Mouse (Mus musculus) MEL (cell line): ENCODE results near the gene Dr1.

Source experiments
- CTCF ChIP-seq, 3 experiments: IDR thresholded peaks in 2 of 3; conservative IDR thresholded peaks in 1 of 3; 2 replicates each; pipeline ENCODE4 v1.5.1; 2011 to 2012; ENCODE audit warnings: low read length in 3 of 3, low read depth in 2 of 3, mild to moderate bottlenecking in 2 of 3, improper control_type of control experiment in 1 of 3, inconsistent platforms in 1 of 3, mixed read lengths in 1 of 3, moderate library complexity in 1 of 3; ENCODE audit not compliant: control insufficient read depth in 1 of 3, insufficient read depth in 1 of 3, poor library complexity in 1 of 3, severe bottlenecking in 1 of 3
- POLR2A ChIP-seq, 2 experiments: IDR thresholded peaks; 2 replicates each; pipeline ENCODE4 v1.6.1; 2011 to 2012; ENCODE audit warnings: low read length in 2 of 2, mild to moderate bottlenecking in 2 of 2, control low read depth in 1 of 2, improper control_type of control experiment in 1 of 2, low read depth in 1 of 2, moderate library complexity in 1 of 2; ENCODE audit not compliant: control insufficient read depth in 1 of 2, insufficient read depth in 1 of 2, poor library complexity in 1 of 2

GRCm38 (mm10) chr5:108301567-108301966 is 32.9 kb downstream of the Dr1 start:
- TF ChIP-seq POLR2A (IDR thresholded peaks at IDR 0.05; ENCODE audit: control insufficient read depth in 1 of 2, insufficient read depth in 1 of 2, low read depth in 1 of 2, low read length in 2 of 2, poor library complexity in 1 of 2) (no peak), CTCF (IDR thresholded peaks at IDR 0.05 in 2 of 3, conservative IDR thresholded peaks at IDR 0.05 in 1 of 3; ENCODE audit: control insufficient read depth in 1 of 3, insufficient read depth in 1 of 3, low read depth in 2 of 3, low read length in 3 of 3, poor library complexity in 1 of 3, severe bottlenecking in 1 of 3) (no peak)
